Mouse (Mus musculus): ENCODE data around the gene Nfatc4.

GRCm38 (mm10) chr14:55862186-55862585, 39.2 kb downstream of the Nfatc4 start:
- TF ChIP-seq GATA1 (IDR thresholded peaks at IDR 0.05; ENCODE audit: low read length) (no peak), TAL1 (IDR thresholded peaks at IDR 0.05; ENCODE audit: low read length) (no peak)

Measured in erythroblast, embryonic 14.5 days (primary cell).